Mouse (Mus musculus) midbrain, embryonic 12.5 days (tissue): ENCODE data around the gene Glud1. TPM values are rescaled to one million over a fixed set of nuclear protein-coding genes. Genes with fewer than 3 reads are reported as not detected.

Experiments
- ATAC-seq: fragments of 200-750 bp; cut with Nextera tagmentation; 2 replicates; pipeline ENCODE4 v1.8.0; 2017; ENCODE audit warnings: low read depth, moderate TSS enrichment, moderate library complexity; ENCODE audit not compliant: low FRiP score
- H3K27ac ChIP-seq: fragments of 300-500 bp; sonication (generic); replicated peaks from 2 replicates; pipeline ENCODE4 v1.5.1; 2016; ENCODE audit warnings: mild to moderate bottlenecking
- H3K27me3 ChIP-seq: fragments of 300-500 bp; sonication (generic); 2 replicates; pipeline ENCODE4 v1.6.1; 2016; ENCODE audit warnings: mild to moderate bottlenecking
- H3K36me3 ChIP-seq: fragments of 300-500 bp; sonication (generic); 2 replicates; pipeline ENCODE4 v1.6.1; 2016
- H3K4me1 ChIP-seq: fragments of 300-500 bp; sonication (generic); 2 replicates; pipeline ENCODE4 v1.6.1; 2016
- H3K4me2 ChIP-seq: fragments of 300-500 bp; sonication (generic); replicated peaks from 2 replicates; pipeline ENCODE4 v1.6.1; 2016; ENCODE audit warnings: mild to moderate bottlenecking, moderate library complexity
- H3K4me3 ChIP-seq: fragments of 300-500 bp; sonication (generic); 2 replicates; pipeline ENCODE4 v1.5.1; 2016; ENCODE audit warnings: mild to moderate bottlenecking
- H3K9ac ChIP-seq: fragments of 300-500 bp; sonication (generic); replicated peaks from 2 replicates; pipeline ENCODE4 v1.6.1; 2016; ENCODE audit warnings: mild to moderate bottlenecking, moderate library complexity
- H3K9me3 ChIP-seq: fragments of 300-500 bp; sonication (generic); 2 replicates; pipeline ENCODE4 v1.6.1; 2016; ENCODE audit warnings: mild to moderate bottlenecking
- WGBS: fragments of 180-500 bp; shearing (Covaris S2); methylation state at CpG from one replicate; pipeline ENCODE4 v1.1.7; 2016; 5-methylcytosine and 5-hydroxymethylcytosine counted together
- polyA plus RNA-seq: library from polyadenylated mRNA; unstranded; fragments of >200 nt; fragmentation: Nextera tagmentation; extraction: Ambion mirVana; gene quantifications from 2 replicates; pipeline ENCODE4 v1.2.1, GENCODE M21; 2016

Glud1 gene
- polyA plus RNA-seq, 1 experiment from 2014 or later: 96.3 TPM

- Histone ChIP-seq H3K4me1 (peaks cover 4% of the 10 kb centered on the region), H3K9me3 (no peaks in the 10 kb centered on the region), H3K4me3 (no peak overlapping the region), H3K9ac (no peak overlapping the region), H3K36me3 (no peaks in the 10 kb centered on the region), H3K4me2 (no peak overlapping the region), H3K27me3 (no peaks in the 10 kb centered on the region), H3K27ac (no peak overlapping the region)
- no peak for ATAC-seq
- WGBS: 79% methylated on average over 6 of the region's 6 CpGs
These were observed 63.1 kb downstream of the Glud1 start for GRCm38 (mm10) chr14:34373581-34373980.

- Histone ChIP-seq H3K4me3 (no peak within 1 kb of the TSS), H3K4me2 (no peak within 1 kb of the TSS), H3K27ac (no peak within 1 kb of the TSS), H3K4me1 (peaks cover 10% of the 10 kb centered on the region), H3K27me3 (no peaks in the 10 kb centered on the region), H3K36me3 (no peaks in the 10 kb centered on the region), H3K9me3 (no peaks in the 10 kb centered on the region), H3K9ac (no peak within 1 kb of the TSS)
- WGBS: 79% methylated on average over 10 of the region's 10 CpGs
- ATAC-seq: 0 out of 2 replicates have a peak, but pooled peaks have one; percentile 31
These were observed 64.0 kb downstream of the Glud1 start, which contains the start of gene Sncg for GRCm38 (mm10) chr14:34374577-34374976. Gene Sncg, minus strand, starts transcription at chr14:34374789.

GRCm38 (mm10) chr14:34375415-34375904 is 64.9 kb downstream of the Glud1 start, which contains the start of gene Mmrn2:
Gene Mmrn2, plus strand, starts transcription at chr14:34375465.
- WGBS: 81% methylated on average over 13 of the region's 13 CpGs
- H3K27ac ChIP-seq: no peak within 1 kb of the TSS
- ATAC-seq: no peak

GRCm38 (mm10) chr14:34375941-34376340 is 65.4 kb downstream of the Glud1 start:
- WGBS: 84% methylated on average over 5 of the region's 5 CpGs

More at GRCm38 (mm10) chr14:34375415-34375904, 64.9 kb downstream of the Glud1 start, which contains the start of gene Mmrn2:
- Histone ChIP-seq H3K4me3 (no peak within 1 kb of the TSS), H3K9ac (no peak within 1 kb of the TSS), H3K36me3 (no peaks in the 10 kb centered on the region), H3K9me3 (no peaks in the 10 kb centered on the region), H3K4me1 (peaks cover 10% of the 10 kb centered on the region), H3K4me2 (no peak within 1 kb of the TSS), H3K27me3 (no peaks in the 10 kb centered on the region)

GRCm38 (mm10) chr14:34377121-34377520 is 66.6 kb downstream of the Glud1 start:
- Histone ChIP-seq H3K36me3 (no peaks in the 10 kb centered on the region), H3K9me3 (no peaks in the 10 kb centered on the region), H3K27me3 (no peaks in the 10 kb centered on the region), H3K27ac (no peak overlapping the region), H3K4me1 (peaks cover 10% of the 10 kb centered on the region), H3K9ac (no peak overlapping the region), H3K4me2 (no peak overlapping the region), H3K4me3 (no peak overlapping the region)
- WGBS: 87% methylated on average over 4 of the region's 4 CpGs
- ATAC-seq: no peak

More at GRCm38 (mm10) chr14:34375941-34376340, 65.4 kb downstream of the Glud1 start:
- Histone ChIP-seq H3K4me2 (no peak overlapping the region), H3K27ac (no peak overlapping the region), H3K4me1 (peaks cover 10% of the 10 kb centered on the region), H3K4me3 (no peak overlapping the region), H3K9ac (no peak overlapping the region), H3K36me3 (no peaks in the 10 kb centered on the region), H3K27me3 (no peaks in the 10 kb centered on the region), H3K9me3 (no peaks in the 10 kb centered on the region)
- no peak for ATAC-seq

GRCm38 (mm10) chr14:34378560-34379331 is 68.2 kb downstream of the Glud1 start:
- ATAC-seq: peak; percentile 38
- WGBS: 45% methylated on average over 11 of the region's 11 CpGs
- H3K4me2 ChIP-seq: no peak overlapping the region
- peaks cover 10% of the 10 kb centered on the region for H3K4me1 ChIP-seq
- no peak overlapping the region for H3K4me3 ChIP-seq
- H3K9me3 ChIP-seq: no peaks in the 10 kb centered on the region
- no peaks in the 10 kb centered on the region for H3K36me3 ChIP-seq
- H3K27me3 ChIP-seq: no peaks in the 10 kb centered on the region
- H3K9ac ChIP-seq: no peak overlapping the region
- 0 out of 2 replicates have a peak overlapping the region, but pooled peaks have one; percentile 35 for H3K27ac ChIP-seq

GRCm38 (mm10) chr14:34382921-34383704 is 72.6 kb downstream of the Glud1 start:
- no peak overlapping the region for H3K4me2 ChIP-seq
- WGBS: 92% methylated on average over 9 of the region's 9 CpGs

GRCm38 (mm10) chr14:34393295-34393694 is 82.8 kb downstream of the Glud1 start:
- H3K9me3 ChIP-seq: no peaks in the 10 kb centered on the region
- no peak for ATAC-seq
- H3K27me3 ChIP-seq: no peaks in the 10 kb centered on the region
- no peak overlapping the region for H3K4me2 ChIP-seq
- H3K4me3 ChIP-seq: no peak overlapping the region
- H3K9ac ChIP-seq: no peak overlapping the region
- H3K4me1 ChIP-seq: 0 out of 2 replicates have a peak, but pooled peaks cover 5% of the 10 kb centered on the region
- H3K27ac ChIP-seq: no peak overlapping the region
- H3K36me3 ChIP-seq: peaks cover 6% of the 10 kb centered on the region
- 35% methylated on average over 4 of the region's 4 CpGs for WGBS

More at GRCm38 (mm10) chr14:34382921-34383704, 72.6 kb downstream of the Glud1 start:
- no peak overlapping the region for H3K4me3 ChIP-seq
- no peaks in the 10 kb centered on the region for H3K27me3 ChIP-seq
- ATAC-seq: no peak
- H3K27ac ChIP-seq: no peak overlapping the region
- H3K9ac ChIP-seq: no peak overlapping the region
- peaks cover 10% of the 10 kb centered on the region for H3K4me1 ChIP-seq
- no peaks in the 10 kb centered on the region for H3K36me3 ChIP-seq
- H3K9me3 ChIP-seq: no peaks in the 10 kb centered on the region

Other genes starting within 250 kb of the Glud1 start
- 0.43 and 0.84 TPM in 2 replicates for gene Anxa8, start 224.7 kb upstream of the Glud1 start, polyA plus RNA-seq
- gene A630023A22Rik, start 208.0 kb upstream of the Glud1 start, polyA plus RNA-seq: not detected in 2 replicates
- gene Npy4r, start 158.2 kb upstream of the Glud1 start, polyA plus RNA-seq: not detected in 2 replicates
- gene Gprin2, start 109.1 kb upstream of the Glud1 start, polyA plus RNA-seq: 3.1 and 3.5 TPM in 2 replicates
- gene Syt15, start 91.1 kb upstream of the Glud1 start, polyA plus RNA-seq: 0.46 and 0.52 TPM in 2 replicates
- gene Shld2, start 234 bp upstream of the Glud1 start, polyA plus RNA-seq: 7.8 and 7.9 TPM in 2 replicates
- gene Fam25c, start 44.7 kb downstream of the Glud1 start, polyA plus RNA-seq: not detected in 2 replicates
- 50.9 and 63.4 TPM in 2 replicates for gene Sncg, start 64.1 kb downstream of the Glud1 start, polyA plus RNA-seq
- 6.7 and 6.8 TPM in 2 replicates for gene Mmrn2, start 64.7 kb downstream of the Glud1 start, polyA plus RNA-seq
- gene Bmpr1a, start 192.6 kb downstream of the Glud1 start, polyA plus RNA-seq: 43.3 and 44.1 TPM in 2 replicates
- gene 9230112D13Rik, start 212.1 kb downstream of the Glud1 start, polyA plus RNA-seq: not detected in 2 replicates